15 mouse cellular contexts compared by ENCODE assay signal in genomic region chr2:117440801-117441281, GRCm38 (mm10).
A peak's percentile ranks its signal among the peaks of the same experiment; 100 is the strongest.
DNase-seq lines count a peak whose midpoint lies in the region.
"Had no signal": no experiment of that assay in that cellular context is flagged by ENCODE, and none has a peak within 500 bp of the region (broad histone marks: within the 10 kb centered on the region; RNA-seq: fewer than 3 reads in every experiment).

No protein-coding gene starts in this region.

- peak; percentile 66 for DNase-seq in heart, adult 11 months
- DNase-seq in heart, adult 18-20 months, result no peak
- peak; percentile 27 for DNase-seq in adrenal gland, adult 8-10 months
- DNase-seq in naive thymus-derived CD4-positive, alpha-beta T cell, adult 2 months (ENCODE audit: low read depth), result peak; percentile 72
- no peak for DNase-seq in B cell, adult 2 months
- DNase-seq in lung, postnatal 4 days, result no peak
- no peak for DNase-seq in layer of hippocampus, postnatal 36 days
- DNase-seq: cerebellum, postnatal 14 days; gastrocnemius, postnatal 36 days; kidney, adult 11 months; kidney, postnatal 36 days; liver; liver, postnatal 0 days; lung, postnatal 14 days; right cerebral cortex, postnatal 25 days had no signal

Comparison
In these comparisons a context has a peak if more than half of its experiments do, and no peak if none do; other contexts are left out.
1. DNase-seq: peak in heart, adult 11 months (single experiment), adrenal gland, adult 8-10 months (single experiment) and naive thymus-derived CD4-positive, alpha-beta T cell, adult 2 months (single experiment); none in heart, adult 18-20 months (0 of 2), B cell, adult 2 months (0 of 2), lung, postnatal 4 days (0 of 2) and layer of hippocampus, postnatal 36 days (0 of 2).